In genomic region chr2:3171774-3172173, GRCm38 (mm10) we compare ENCODE assay signal across 14 mouse cellular contexts. TPM values are rescaled to one million over a fixed set of nuclear protein-coding genes. Genes with fewer than 3 reads are reported as not detected.
DNase-seq lines count a peak whose midpoint lies in the region; ATAC-seq and TF ChIP-seq lines count a peak whose summit lies in the region.
"Had no signal": no experiment of that assay in that cellular context is flagged by ENCODE, and none has a peak within 500 bp of the region (broad histone marks: within the 10 kb centered on the region; RNA-seq: fewer than 3 reads in every experiment).

No protein-coding gene starts in this region.

- no peaks in the 10 kb centered on the region for H3K9me3 ChIP-seq in forebrain, postnatal 0 days (ENCODE audit: low read length)
- H3K9me3 ChIP-seq in forebrain, embryonic 11.5 days (ENCODE audit: control insufficient read depth, low read length): no peaks in the 10 kb centered on the region
- no peaks in the 10 kb centered on the region for H3K9me3 ChIP-seq in lung, embryonic 15.5 days
- H3K9me3 ChIP-seq in heart, embryonic 11.5 days (replicated peaks; ENCODE audit: control insufficient read depth, low read length): no peaks in the 10 kb centered on the region
- H3K9me3 ChIP-seq: embryonic facial prominence, embryonic 13.5 days; limb, embryonic 12.5 days had no signal

- whole genome bisulfite sequencing in forebrain, postnatal 0 days: 60% methylated on average over 3 of the region's 3 CpGs
- 69% methylated on average over 3 of the region's 3 CpGs for WGBS in forebrain, embryonic 11.5 days
- 23% methylated on average over 3 of the region's 3 CpGs for WGBS in lung, embryonic 15.5 days
- WGBS in heart, embryonic 11.5 days (ENCODE audit: insufficient replicate concordance): 8% methylated on average over 3 of the region's 3 CpGs

- no peak overlapping the region for H3K4me3 ChIP-seq in forebrain, postnatal 0 days (ENCODE audit: low read depth, low read length)
- H3K4me3 ChIP-seq in forebrain, embryonic 11.5 days (ENCODE audit: low read depth, low read length): no peak overlapping the region
- H3K4me3 ChIP-seq in lung, embryonic 15.5 days: no peak overlapping the region
- no peak overlapping the region for H3K4me3 ChIP-seq in heart, embryonic 11.5 days (ENCODE audit: low read depth, low read length)
- H3K4me3 ChIP-seq: embryonic facial prominence, embryonic 13.5 days; limb, embryonic 12.5 days had no signal

- no peak overlapping the region for H3K4me2 ChIP-seq in forebrain, postnatal 0 days (ENCODE audit: low read depth)
- no peak overlapping the region for H3K4me2 ChIP-seq in forebrain, embryonic 11.5 days (ENCODE audit: low read depth, low read length, severe bottlenecking)
- H3K4me2 ChIP-seq in lung, embryonic 15.5 days: no peak overlapping the region
- H3K4me2 ChIP-seq in heart, embryonic 11.5 days: peak overlapping the region; percentile 14; the same call in 1 of the 2 replicates
- H3K4me2 ChIP-seq: embryonic facial prominence, embryonic 13.5 days; limb, embryonic 12.5 days had no signal

- DNase-seq in forebrain, postnatal 0 days: no peak
- no peak for DNase-seq in forebrain, embryonic 11.5 days (ENCODE audit: low spot score)
- DNase-seq in lung, postnatal 10 days: no peak
- DNase-seq in cerebellum, postnatal 10 days: no peak
- DNase-seq in testis, postnatal 14 days (ENCODE audit: low spot score): no peak
- DNase-seq: adrenal gland, adult 8-10 months; midbrain, embryonic 14.5 days; right cerebral cortex, postnatal 4 days had no signal

- H3K27me3 ChIP-seq in forebrain, postnatal 0 days (ENCODE audit: insufficient read depth, low read length): no peaks in the 10 kb centered on the region
- no peaks in the 10 kb centered on the region for H3K27me3 ChIP-seq in forebrain, embryonic 11.5 days (ENCODE audit: control insufficient read depth, insufficient read depth, low read length)
- H3K27me3 ChIP-seq in lung, embryonic 15.5 days: no peaks in the 10 kb centered on the region
- H3K27me3 ChIP-seq in heart, embryonic 11.5 days (ENCODE audit: control insufficient read depth, insufficient read depth, low read length): no peaks in the 10 kb centered on the region
- H3K27me3 ChIP-seq: embryonic facial prominence, embryonic 13.5 days; limb, embryonic 12.5 days had no signal

- H3K9ac ChIP-seq in forebrain, postnatal 0 days: no peak overlapping the region
- no peak overlapping the region for H3K9ac ChIP-seq in forebrain, embryonic 11.5 days (ENCODE audit: low read length)
- no peak overlapping the region for H3K9ac ChIP-seq in lung, embryonic 15.5 days
- no peak overlapping the region for H3K9ac ChIP-seq in heart, embryonic 11.5 days (ENCODE audit: low read depth, low read length)
- H3K9ac ChIP-seq: embryonic facial prominence, embryonic 13.5 days; limb, embryonic 12.5 days had no signal

- H3K36me3 ChIP-seq in forebrain, postnatal 0 days (ENCODE audit: insufficient read depth): no peaks in the 10 kb centered on the region
- H3K36me3 ChIP-seq in forebrain, embryonic 11.5 days (ENCODE audit: control insufficient read depth, insufficient read depth, low read length): no peaks in the 10 kb centered on the region
- H3K36me3 ChIP-seq in lung, embryonic 15.5 days: no peaks in the 10 kb centered on the region
- H3K36me3 ChIP-seq in heart, embryonic 11.5 days (ENCODE audit: control insufficient read depth, insufficient read depth, low read length): no peaks in the 10 kb centered on the region
- H3K36me3 ChIP-seq: embryonic facial prominence, embryonic 13.5 days; limb, embryonic 12.5 days had no signal

- no peak for TF ChIP-seq CTCF in forebrain, postnatal 0 days (IDR thresholded peaks at IDR 0.05; ENCODE audit: low read depth)

- 0 out of 2 replicates have a peak overlapping the region, but pooled peaks have one; percentile 36 for H3K27ac ChIP-seq in forebrain, postnatal 0 days (ENCODE audit: low read depth, low read length)
- H3K27ac ChIP-seq in forebrain, embryonic 11.5 days (ENCODE audit: low read depth, low read length): no peak overlapping the region
- H3K27ac ChIP-seq in lung, embryonic 15.5 days: peak overlapping the region; percentile 80
- peak overlapping the region; percentile 81 for H3K27ac ChIP-seq in heart, embryonic 11.5 days (ENCODE audit: low read depth, low read length)
- H3K27ac ChIP-seq: embryonic facial prominence, embryonic 13.5 days; limb, embryonic 12.5 days had no signal

- H3K4me1 ChIP-seq in forebrain, postnatal 0 days (ENCODE audit: insufficient read depth): peaks cover 15% of the 10 kb centered on the region; the same call in 1 of the 2 replicates
- no peaks in the 10 kb centered on the region for H3K4me1 ChIP-seq in forebrain, embryonic 11.5 days (replicated peaks; ENCODE audit: control insufficient read depth, insufficient read depth, low read length)
- peaks cover 41% of the 10 kb centered on the region for H3K4me1 ChIP-seq in lung, embryonic 15.5 days
- peaks cover 60% of the 10 kb centered on the region for H3K4me1 ChIP-seq in heart, embryonic 11.5 days (ENCODE audit: control insufficient read depth, insufficient read depth, low read length)
- H3K4me1 ChIP-seq: limb, embryonic 12.5 days had no signal

- no peak for ATAC-seq in forebrain, postnatal 0 days
- ATAC-seq in forebrain, embryonic 11.5 days (replicated peaks; ENCODE audit: low FRiP score): no peak
- ATAC-seq in lung, embryonic 15.5 days (ENCODE audit: borderline replicate concordance, extremely low read depth, low FRiP score, low TSS enrichment): no peak
- 0 out of 2 replicates have a peak, but pooled peaks have one; percentile 47 for ATAC-seq in heart, embryonic 11.5 days (replicated peaks; ENCODE audit: insufficient number of reproducible peaks, low FRiP score, low TSS enrichment)
- ATAC-seq in megakaryocyte-erythroid progenitor cell, adult 5-6 weeks (replicated peaks; ENCODE audit: low FRiP score, low TSS enrichment, poor library complexity, severe bottlenecking): peak; percentile 51; the same call in 1 of the 2 replicates
- ATAC-seq: hindbrain, postnatal 0 days had no signal

RNA-seq across cellular contexts. Expression of gene Fam171a1, which starts 57.8 kb away (rescaled TPM):
- total RNA-seq in forebrain, postnatal 0 days (2014; rRNA removed): 43.7 and 53.5 TPM in 2 replicates
- 21.7 and 32.1 TPM in 2 replicates for polyA plus RNA-seq in forebrain, postnatal 0 days (2015; fragmentation: Nextera tagmentation; extraction: Ambion mirVana)
- 34.7 and 35.9 TPM in 2 replicates for polyA plus RNA-seq in forebrain, embryonic 11.5 days (2014; fragmentation: Nextera tagmentation; extraction: Ambion mirVana)
- polyA plus RNA-seq in lung, embryonic 15.5 days (2015; fragmentation: Nextera tagmentation; extraction: Ambion mirVana): 51.7 and 56.2 TPM in 2 replicates
- 27.4 and 35.1 TPM in 2 replicates for polyA plus RNA-seq in heart, embryonic 11.5 days (2014; fragmentation: Nextera tagmentation; extraction: Ambion mirVana)
- 0.61 and 2.1 TPM in 2 replicates for total RNA-seq in megakaryocyte-erythroid progenitor cell, adult 5-6 weeks (2014; fragmentation: Nextera tagmentation)
- 4.3 and 5.4 TPM in 2 replicates for total RNA-seq in megakaryocyte-erythroid progenitor cell, adult 5-6 weeks (2017)

Comparison
In these comparisons a context has a peak if more than half of its experiments do, and no peak if none do; other contexts are left out.
1. ATAC-seq: peak in heart, embryonic 11.5 days (single experiment) and megakaryocyte-erythroid progenitor cell, adult 5-6 weeks (single experiment); none in forebrain, postnatal 0 days (single experiment), forebrain, embryonic 11.5 days (single experiment) and lung, embryonic 15.5 days (single experiment).